Mouse (Mus musculus): ENCODE data around the gene Nap1l5. TPM values are rescaled to one million over a fixed set of nuclear protein-coding genes. Genes with fewer than 3 reads are reported as not detected.

Gene Nap1l5
- polyA plus RNA-seq, 1 experiment from 2014 or later: 11.1 TPM

- H3K4me3 ChIP-seq (ENCODE audit: low read length): no peak overlapping the region
- 0 out of 2 replicates have a peak, but pooled peaks cover 3% of the 10 kb centered on the region for H3K4me1 ChIP-seq (ENCODE audit: control insufficient read depth, insufficient read depth, low read length)
- ATAC-seq: peak; percentile 21; the same call in 1 of the 2 replicates
- no peaks in the 10 kb centered on the region for H3K27me3 ChIP-seq (replicated peaks; ENCODE audit: control insufficient read depth, insufficient read depth, low read length)
- H3K9ac ChIP-seq (ENCODE audit: low read depth, low read length): no peak overlapping the region
- no peaks in the 10 kb centered on the region for H3K36me3 ChIP-seq (ENCODE audit: control insufficient read depth, insufficient read depth, low read length)
- H3K9me3 ChIP-seq (ENCODE audit: control insufficient read depth, low read length): no peaks in the 10 kb centered on the region
- WGBS: 53% methylated on average over 5 of the region's 5 CpGs
- no peak overlapping the region for H3K4me2 ChIP-seq (ENCODE audit: low read depth, low read length)
- H3K27ac ChIP-seq (ENCODE audit: low read length): no peak overlapping the region
Measured at GRCm38 (mm10) chr6:58913971-58914370, 7.1 kb upstream of the Nap1l5 start.

GRCm38 (mm10) chr6:58913551-58913950 is 6.7 kb upstream of the Nap1l5 start:
- Histone ChIP-seq H3K27me3 (replicated peaks; ENCODE audit: control insufficient read depth, insufficient read depth, low read length) (no peaks in the 10 kb centered on the region), H3K9ac (ENCODE audit: low read depth, low read length) (no peak overlapping the region), H3K27ac (ENCODE audit: low read length) (no peak overlapping the region), H3K4me1 (ENCODE audit: control insufficient read depth, insufficient read depth, low read length) (0 out of 2 replicates have a peak, but pooled peaks cover 3% of the 10 kb centered on the region), H3K4me3 (ENCODE audit: low read length) (no peak overlapping the region), H3K9me3 (ENCODE audit: control insufficient read depth, low read length) (no peaks in the 10 kb centered on the region), H3K36me3 (ENCODE audit: control insufficient read depth, insufficient read depth, low read length) (no peaks in the 10 kb centered on the region), H3K4me2 (ENCODE audit: low read depth, low read length) (no peak overlapping the region)
- ATAC-seq: peak; percentile 73
- 56% methylated on average over 3 of the region's 3 CpGs for WGBS

GRCm38 (mm10) chr6:58912842-58913241 is 6.0 kb upstream of the Nap1l5 start:
- Histone ChIP-seq H3K9me3 (ENCODE audit: control insufficient read depth, low read length) (no peaks in the 10 kb centered on the region), H3K4me2 (ENCODE audit: low read depth, low read length) (no peak overlapping the region), H3K27me3 (replicated peaks; ENCODE audit: control insufficient read depth, insufficient read depth, low read length) (no peaks in the 10 kb centered on the region), H3K27ac (ENCODE audit: low read length) (no peak overlapping the region; the same call in 1 of the 2 replicates), H3K9ac (ENCODE audit: low read depth, low read length) (no peak overlapping the region), H3K36me3 (ENCODE audit: control insufficient read depth, insufficient read depth, low read length) (no peaks in the 10 kb centered on the region), H3K4me3 (ENCODE audit: low read length) (no peak overlapping the region), H3K4me1 (ENCODE audit: control insufficient read depth, insufficient read depth, low read length) (0 out of 2 replicates have a peak, but pooled peaks cover 3% of the 10 kb centered on the region)
- 67% methylated on average over 5 of the region's 5 CpGs for WGBS
- no peak for ATAC-seq

- Histone ChIP-seq H3K4me2 (ENCODE audit: low read depth, low read length) (no peak overlapping the region), H3K27me3 (replicated peaks; ENCODE audit: control insufficient read depth, insufficient read depth, low read length) (no peaks in the 10 kb centered on the region), H3K27ac (ENCODE audit: low read length) (no peak overlapping the region), H3K36me3 (ENCODE audit: control insufficient read depth, insufficient read depth, low read length) (peaks cover 8% of the 10 kb centered on the region; the same call in 1 of the 2 replicates), H3K4me1 (ENCODE audit: control insufficient read depth, insufficient read depth, low read length) (no peaks in the 10 kb centered on the region), H3K9me3 (ENCODE audit: control insufficient read depth, low read length) (peaks cover 10% of the 10 kb centered on the region), H3K9ac (ENCODE audit: low read depth, low read length) (no peak overlapping the region), H3K4me3 (ENCODE audit: low read length) (no peak overlapping the region)
- ATAC-seq: no peak
- WGBS: 84% methylated on average over 2 of the region's 2 CpGs
Measured at GRCm38 (mm10) chr6:58907791-58908190, 915 bp upstream of the Nap1l5 start.

GRCm38 (mm10) chr6:58907336-58907735 is 460 bp upstream of the Nap1l5 start:
- Histone ChIP-seq H3K9me3 (ENCODE audit: control insufficient read depth, low read length) (peaks cover 10% of the 10 kb centered on the region), H3K36me3 (ENCODE audit: control insufficient read depth, insufficient read depth, low read length) (peaks cover 8% of the 10 kb centered on the region; the same call in 1 of the 2 replicates), H3K4me3 (ENCODE audit: low read length) (no peak overlapping the region), H3K4me1 (ENCODE audit: control insufficient read depth, insufficient read depth, low read length) (no peaks in the 10 kb centered on the region), H3K27ac (ENCODE audit: low read length) (no peak overlapping the region), H3K27me3 (replicated peaks; ENCODE audit: control insufficient read depth, insufficient read depth, low read length) (no peaks in the 10 kb centered on the region), H3K9ac (ENCODE audit: low read depth, low read length) (no peak overlapping the region), H3K4me2 (ENCODE audit: low read depth, low read length) (peak overlapping the region; percentile 71)
- no peak for ATAC-seq
- WGBS: 85% methylated on average over 8 of the region's 8 CpGs

GRCm38 (mm10) chr6:58904551-58904950 is 2.3 kb downstream of the Nap1l5 start:
- no peak overlapping the region for H3K27ac ChIP-seq (ENCODE audit: low read length)
- no peak overlapping the region for H3K4me2 ChIP-seq (ENCODE audit: low read depth, low read length)
- H3K9me3 ChIP-seq (ENCODE audit: control insufficient read depth, low read length): peaks cover 10% of the 10 kb centered on the region
- H3K4me3 ChIP-seq (ENCODE audit: low read length): no peak overlapping the region
- H3K9ac ChIP-seq (ENCODE audit: low read depth, low read length): no peak overlapping the region
- no peaks in the 10 kb centered on the region for H3K4me1 ChIP-seq (ENCODE audit: control insufficient read depth, insufficient read depth, low read length)
- H3K36me3 ChIP-seq (ENCODE audit: control insufficient read depth, insufficient read depth, low read length): peaks cover 8% of the 10 kb centered on the region; the same call in 1 of the 2 replicates
- H3K27me3 ChIP-seq (replicated peaks; ENCODE audit: control insufficient read depth, insufficient read depth, low read length): no peaks in the 10 kb centered on the region
- WGBS: 60% methylated on average over 3 of the region's 3 CpGs
- ATAC-seq: no peak

- H3K4me1 ChIP-seq (ENCODE audit: control insufficient read depth, insufficient read depth, low read length): no peaks in the 10 kb centered on the region
- peak; percentile 68 for ATAC-seq
- H3K4me3 ChIP-seq (ENCODE audit: low read length): no peak overlapping the region
- H3K9ac ChIP-seq (ENCODE audit: low read depth, low read length): no peak overlapping the region
- H3K27ac ChIP-seq (ENCODE audit: low read length): no peak overlapping the region; the same call in 1 of the 2 replicates
- no peaks in the 10 kb centered on the region for H3K27me3 ChIP-seq (replicated peaks; ENCODE audit: control insufficient read depth, insufficient read depth, low read length)
- WGBS: 33% methylated on average over 8 of the region's 8 CpGs
- peaks cover 8% of the 10 kb centered on the region; the same call in 1 of the 2 replicates for H3K36me3 ChIP-seq (ENCODE audit: control insufficient read depth, insufficient read depth, low read length)
- H3K4me2 ChIP-seq (ENCODE audit: low read depth, low read length): no peak overlapping the region
- H3K9me3 ChIP-seq (ENCODE audit: control insufficient read depth, low read length): peaks cover 10% of the 10 kb centered on the region
Measured at GRCm38 (mm10) chr6:58903171-58903570, 3.7 kb downstream of the Nap1l5 start.

- H3K4me2 ChIP-seq (ENCODE audit: low read depth, low read length): no peak overlapping the region
- H3K9me3 ChIP-seq (ENCODE audit: control insufficient read depth, low read length): no peaks in the 10 kb centered on the region
- no peaks in the 10 kb centered on the region for H3K27me3 ChIP-seq (replicated peaks; ENCODE audit: control insufficient read depth, insufficient read depth, low read length)
- whole genome bisulfite sequencing: 69% methylated on average over 7 of the region's 7 CpGs
- no peak for ATAC-seq
- no peaks in the 10 kb centered on the region for H3K36me3 ChIP-seq (ENCODE audit: control insufficient read depth, insufficient read depth, low read length)
- H3K4me3 ChIP-seq (ENCODE audit: low read length): no peak overlapping the region
- H3K9ac ChIP-seq (ENCODE audit: low read depth, low read length): no peak overlapping the region
- H3K4me1 ChIP-seq (ENCODE audit: control insufficient read depth, insufficient read depth, low read length): no peaks in the 10 kb centered on the region
- no peak overlapping the region for H3K27ac ChIP-seq (ENCODE audit: low read length)
Measured at GRCm38 (mm10) chr6:58900536-58900935, 6.3 kb downstream of the Nap1l5 start.

GRCm38 (mm10) chr6:58899076-58899475 is 7.8 kb downstream of the Nap1l5 start:
- Histone ChIP-seq H3K4me2 (ENCODE audit: low read depth, low read length) (no peak overlapping the region), H3K27me3 (replicated peaks; ENCODE audit: control insufficient read depth, insufficient read depth, low read length) (no peaks in the 10 kb centered on the region), H3K9ac (ENCODE audit: low read depth, low read length) (no peak overlapping the region), H3K36me3 (ENCODE audit: control insufficient read depth, insufficient read depth, low read length) (no peaks in the 10 kb centered on the region), H3K9me3 (ENCODE audit: control insufficient read depth, low read length) (no peaks in the 10 kb centered on the region), H3K4me3 (ENCODE audit: low read length) (no peak overlapping the region), H3K4me1 (ENCODE audit: control insufficient read depth, insufficient read depth, low read length) (no peaks in the 10 kb centered on the region), H3K27ac (ENCODE audit: low read length) (no peak overlapping the region)
- ATAC-seq: no peak
- WGBS: 93% methylated on average over 3 of the region's 3 CpGs

- H3K9ac ChIP-seq (ENCODE audit: low read depth, low read length): no peak overlapping the region
- H3K9me3 ChIP-seq (ENCODE audit: control insufficient read depth, low read length): no peaks in the 10 kb centered on the region
- 82% methylated on average over 3 of the region's 3 CpGs for WGBS
- no peaks in the 10 kb centered on the region for H3K27me3 ChIP-seq (replicated peaks; ENCODE audit: control insufficient read depth, insufficient read depth, low read length)
- no peak overlapping the region for H3K4me2 ChIP-seq (ENCODE audit: low read depth, low read length)
- H3K4me3 ChIP-seq (ENCODE audit: low read length): no peak overlapping the region
- H3K27ac ChIP-seq (ENCODE audit: low read length): no peak overlapping the region
- ATAC-seq: no peak
- no peaks in the 10 kb centered on the region for H3K4me1 ChIP-seq (ENCODE audit: control insufficient read depth, insufficient read depth, low read length)
- H3K36me3 ChIP-seq (ENCODE audit: control insufficient read depth, insufficient read depth, low read length): no peaks in the 10 kb centered on the region
Measured at GRCm38 (mm10) chr6:58896648-58897047, 10.2 kb downstream of the Nap1l5 start.

All from intestine, embryonic 16.5 days (tissue).